Mouse (Mus musculus) macrophage (primary cell): ENCODE measurements around the gene Ap1s2. TPM values are rescaled to one million over a fixed set of nuclear protein-coding genes. Genes with fewer than 3 reads are reported as not detected.

Source experiments
- H3K27ac ChIP-seq: fragments of 350-480 bp; formaldehyde crosslinking; 2 replicates; pipeline ENCODE4 v1.9.0; 2021
- H3K36me3 ChIP-seq: fragments of 350-480 bp; formaldehyde crosslinking; 2 replicates; pipeline ENCODE4 v1.9.0; 2021; ENCODE audit errors: inconsistent target
- H3K4me3 ChIP-seq: fragments of 350-480 bp; formaldehyde crosslinking; 2 replicates; pipeline ENCODE4 v1.9.0; 2021; ENCODE audit errors: inconsistent target
- H3K79me2 ChIP-seq: fragments of 350-480 bp; formaldehyde crosslinking; 2 replicates; pipeline ENCODE4 v1.9.0; 2021; ENCODE audit errors: inconsistent target
- WGBS: methylation state at CpG from one replicate; pipeline ENCODE4 v1.1.7; 2026; ENCODE audit warnings: inconsistent platforms; ENCODE audit not compliant: missing documents; 5-methylcytosine and 5-hydroxymethylcytosine counted together
- polyA plus RNA-seq: library from polyadenylated mRNA; stranded (reverse); fragments of 250-400 nt; gene quantifications from 3 replicates; pipeline ENCODE4 v1.2.4, GENCODE M21; 2018; ENCODE audit warnings: inconsistent platforms
- total RNA-seq, 78 experiments: library from RNA; depleted of rRNA; stranded (reverse); fragments of 250-400 nt; gene quantifications; 1 replicate in 9 of 78; 2 replicates in 24 of 78; 3 replicates in 43 of 78; 4 replicates in 2 of 78; pipeline ENCODE4 v1.2.4; 2018; ENCODE audit warnings: inconsistent platforms in 56 of 78

Ap1s2 gene
- total RNA-seq (2018; cell fraction: chromatin; rRNA removed), result 10 to 100 TPM in 24 of 26 experiments, 1 to 10 TPM in 2; 6.1 to 95.8 (median 47.0) TPM
- 100 to 1,000 TPM in 3 of 26 experiments, 10 to 100 TPM in 23; 37.6 to 108 (median 75.5) TPM for total RNA-seq (2018; cell fraction: cytosol; rRNA removed)
- total RNA-seq (2018; cell fraction: nucleus; rRNA removed), result 100 to 1,000 TPM in 7 of 26 experiments, 10 to 100 TPM in 19; 20.0 to 191 (median 67.2) TPM
- polyA plus RNA-seq, result 95.1 to 153 TPM (median 101 TPM) in 3 replicates

DNA sequence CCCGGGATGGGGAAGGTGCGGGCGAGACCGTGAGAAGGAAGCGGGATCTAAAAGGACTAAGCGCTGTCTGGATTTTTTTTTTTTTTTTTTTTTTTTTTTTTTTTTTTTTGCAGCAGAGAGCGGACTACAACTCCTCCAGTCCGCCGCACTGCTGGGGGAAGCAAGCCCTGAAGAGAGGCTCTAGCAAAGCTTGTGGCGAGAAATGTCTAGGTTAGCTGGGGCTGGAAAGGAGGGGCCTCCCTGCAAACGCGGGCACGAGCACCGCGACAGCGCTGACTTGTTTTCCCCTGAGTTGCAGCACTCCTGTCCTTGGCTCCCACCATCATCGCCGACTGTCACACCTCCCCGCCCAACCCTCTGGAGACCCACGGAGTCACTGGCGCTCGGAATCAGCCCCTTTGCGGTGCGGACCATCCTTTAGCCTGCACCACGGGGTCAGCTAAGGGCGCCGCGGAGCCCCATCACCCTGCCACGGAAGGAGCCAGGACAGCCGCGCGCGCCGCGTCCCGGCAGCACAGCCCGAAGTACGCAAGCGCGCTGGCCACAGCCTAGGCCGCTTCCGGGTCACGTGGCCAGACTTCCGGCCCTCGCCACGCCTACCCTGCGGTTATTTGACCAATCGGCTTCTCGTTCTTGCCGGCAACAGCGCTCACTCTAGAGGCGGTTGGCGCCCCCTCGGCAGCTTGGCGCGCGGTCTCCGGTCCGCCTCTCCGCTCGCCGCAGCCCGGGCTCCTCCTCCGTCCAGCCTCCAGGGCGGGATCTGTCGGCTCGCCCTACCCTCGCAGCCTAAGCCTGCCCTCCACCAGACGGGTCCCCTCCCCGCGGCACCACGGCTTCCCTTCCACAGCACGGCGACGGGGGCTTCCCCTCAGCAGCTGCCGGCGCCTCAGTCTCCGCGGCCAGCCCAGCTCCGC is at the start of gene Ap1s2:
Gene Ap1s2 (plus strand): TSS at position 681 of the 914 bp plus-strand sequence.
- Histone ChIP-seq H3K27ac (peak within 1 kb of the TSS; percentile 79), H3K36me3 (no peaks in the 10 kb centered on the region), H3K79me2 (peaks cover 33% of the 10 kb centered on the region), H3K4me3 (peak within 1 kb of the TSS; percentile 64)
- WGBS, result 18% methylated on average over 30 of the region's 80 CpGs

DNA sequence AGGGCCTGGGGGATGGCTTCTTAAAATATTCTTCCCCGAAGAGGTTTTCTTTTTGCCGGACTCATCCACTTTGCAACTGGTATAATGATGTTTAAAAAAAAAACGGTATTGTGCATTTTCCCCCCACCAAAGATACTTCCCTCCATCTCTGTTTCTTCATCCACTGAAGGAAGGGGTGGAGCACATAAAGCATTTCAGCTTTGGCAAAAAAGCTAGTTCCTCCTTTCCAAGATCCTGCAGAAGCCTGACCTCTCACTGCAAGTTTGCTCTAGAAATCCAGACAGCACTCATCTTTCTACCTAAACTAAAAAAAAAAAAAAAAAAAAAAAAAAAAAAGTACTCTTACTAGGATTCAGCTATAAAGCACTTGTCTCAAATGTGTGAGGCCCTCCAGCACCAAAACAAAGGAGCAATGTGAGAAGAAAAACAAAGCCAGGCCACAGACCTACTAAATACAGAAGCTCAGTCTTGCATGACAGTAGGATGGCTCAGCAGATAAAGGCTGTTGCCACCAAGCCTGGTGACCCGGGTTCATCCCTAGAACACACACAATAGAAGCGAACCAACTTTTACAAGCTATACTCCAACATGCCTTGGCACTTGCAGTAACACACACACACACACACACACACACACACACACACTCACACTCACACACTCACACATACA is 41.0 kb upstream of the Ap1s2 start:
- Histone ChIP-seq H3K36me3 (no peaks in the 10 kb centered on the region), H3K4me3 (no peak overlapping the region), H3K27ac (peak overlapping the region; percentile 58), H3K79me2 (no peaks in the 10 kb centered on the region)
- 25% methylated on average over 4 of the region's 5 CpGs for WGBS

DNA sequence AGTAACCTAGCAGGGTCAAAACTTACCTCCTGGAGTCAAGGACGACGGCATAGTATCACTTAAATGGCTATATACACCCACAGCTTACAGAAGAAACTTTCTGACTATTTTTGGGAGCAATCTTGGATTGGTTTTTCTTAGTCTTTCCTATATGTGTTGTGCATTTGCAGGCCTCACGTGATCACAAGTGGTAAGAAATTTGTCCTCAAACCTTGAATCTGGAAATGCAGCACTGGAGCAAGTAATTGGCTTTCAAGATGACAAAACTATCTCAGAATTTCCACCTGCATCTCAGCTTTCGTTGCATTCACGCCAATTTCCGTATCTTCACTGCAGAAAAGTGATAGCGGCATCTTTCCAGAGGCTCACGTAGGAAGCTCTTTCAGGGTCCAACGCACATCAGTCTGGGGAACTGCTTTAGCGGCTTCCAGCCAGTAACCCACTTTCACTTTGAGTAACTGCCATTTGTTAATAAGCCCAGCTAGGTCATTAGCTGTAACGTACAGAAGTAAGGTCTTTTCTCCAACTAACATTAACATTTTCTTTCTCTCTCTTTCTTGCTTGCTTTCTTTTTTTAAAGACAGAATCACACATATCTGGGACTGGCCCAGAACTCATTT is 40.0 kb upstream of the Ap1s2 start:
- WGBS, result 66% methylated on average over 10 of the region's 11 CpGs
- Histone ChIP-seq H3K4me3 (no peak overlapping the region), H3K79me2 (no peaks in the 10 kb centered on the region), H3K36me3 (no peaks in the 10 kb centered on the region), H3K27ac (peak overlapping the region; percentile 51)

DNA sequence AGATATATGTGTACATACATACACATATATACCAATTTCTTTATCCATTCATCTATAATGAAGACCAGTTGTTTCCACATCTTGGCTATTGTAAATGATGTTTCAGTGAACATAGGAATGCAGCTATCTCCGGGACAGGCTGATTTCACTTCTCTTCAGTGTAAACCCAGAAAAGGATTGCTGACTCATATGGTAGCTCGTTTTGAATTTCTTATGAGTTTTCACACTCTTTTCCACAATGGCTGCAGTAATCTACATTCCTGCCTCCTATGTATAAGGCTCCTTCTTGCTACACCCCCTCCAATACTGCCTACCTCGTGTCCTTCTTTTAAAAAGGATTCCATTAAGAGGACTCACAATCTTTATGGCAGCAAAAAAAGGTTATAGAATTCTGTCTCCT is 32.9 kb upstream of the Ap1s2 start:
- WGBS, result 34% methylated on average over 3 of the region's 3 CpGs
- H3K27ac ChIP-seq, result no peak overlapping the region

DNA sequence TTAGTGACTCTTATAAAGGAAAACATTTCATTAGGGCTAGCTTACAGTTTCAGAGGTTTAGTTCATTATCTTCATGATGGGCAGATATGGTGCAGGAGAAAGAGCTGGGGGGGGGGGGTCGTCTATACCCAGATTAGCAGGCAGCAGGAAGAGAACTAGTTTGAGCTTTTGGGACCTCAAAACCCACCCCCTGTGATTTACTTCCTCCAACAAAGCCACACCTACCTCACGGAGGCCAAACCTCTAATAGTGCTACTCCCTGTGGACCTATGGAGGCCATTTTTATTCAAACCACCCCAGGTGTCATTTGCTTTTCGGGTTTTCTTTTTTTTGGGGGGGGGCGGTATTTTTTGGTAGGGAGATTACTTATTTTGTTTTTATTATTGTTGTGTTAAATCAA is 32.2 kb upstream of the Ap1s2 start:
- WGBS, result 72% methylated on average over 3 of the region's 4 CpGs
- Histone ChIP-seq H3K79me2 (no peaks in the 10 kb centered on the region), H3K36me3 (no peaks in the 10 kb centered on the region), H3K4me3 (no peak overlapping the region), H3K27ac (no peak overlapping the region)

More for the DNA sequence above, 32.9 kb upstream of the Ap1s2 start:
- no peak overlapping the region for H3K4me3 ChIP-seq
- no peaks in the 10 kb centered on the region for H3K36me3 ChIP-seq
- H3K79me2 ChIP-seq, result no peaks in the 10 kb centered on the region

DNA sequence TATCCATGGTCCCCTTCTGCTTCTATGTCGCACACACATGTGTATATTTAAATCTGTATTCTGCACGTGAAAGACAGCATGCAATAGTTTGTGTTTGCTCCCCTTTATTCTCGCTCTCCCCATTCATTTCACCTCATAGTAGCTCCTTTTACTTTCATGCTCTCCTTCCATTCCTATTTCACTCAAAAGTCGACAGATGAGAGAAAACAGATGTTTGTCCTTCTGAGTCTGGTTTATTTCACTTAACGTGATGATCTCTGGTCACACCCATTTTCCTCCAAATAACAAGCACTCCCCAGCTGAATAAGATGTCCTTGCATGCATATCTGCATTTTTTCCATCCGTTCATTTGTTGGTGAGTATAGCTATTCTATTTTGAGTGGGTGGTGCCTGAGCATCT is 29.8 kb upstream of the Ap1s2 start:
- no peak overlapping the region for H3K27ac ChIP-seq
- H3K79me2 ChIP-seq, result no peaks in the 10 kb centered on the region
- no peaks in the 10 kb centered on the region for H3K36me3 ChIP-seq
- WGBS, result 48% methylated on average over 5 of the region's 6 CpGs
- no peak overlapping the region for H3K4me3 ChIP-seq

DNA sequence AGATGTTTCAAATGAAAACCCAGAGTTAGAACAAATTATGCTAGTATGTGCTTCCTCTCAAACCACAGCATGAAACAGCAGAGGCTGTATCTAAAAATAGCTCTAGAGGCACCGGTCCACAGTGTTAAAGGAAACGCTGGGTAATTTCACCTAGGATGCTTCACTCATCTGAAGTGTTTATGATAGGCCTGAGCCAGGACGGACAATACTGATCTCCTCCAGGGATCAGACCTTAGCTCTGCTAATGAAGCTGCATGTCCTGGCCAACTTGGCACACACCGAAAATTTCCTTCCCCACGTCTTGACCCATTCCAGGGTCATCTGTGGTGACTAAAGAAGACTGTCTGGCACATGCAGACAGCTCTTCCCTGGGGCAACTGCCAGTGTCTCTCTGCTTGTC is 29.4 kb upstream of the Ap1s2 start:
- no peaks in the 10 kb centered on the region for H3K36me3 ChIP-seq
- H3K27ac ChIP-seq, result 0 out of 2 replicates have a peak overlapping the region, but pooled peaks have one; percentile 17
- H3K4me3 ChIP-seq, result no peak overlapping the region
- 35% methylated on average over 5 of the region's 5 CpGs for WGBS
- no peaks in the 10 kb centered on the region for H3K79me2 ChIP-seq

DNA sequence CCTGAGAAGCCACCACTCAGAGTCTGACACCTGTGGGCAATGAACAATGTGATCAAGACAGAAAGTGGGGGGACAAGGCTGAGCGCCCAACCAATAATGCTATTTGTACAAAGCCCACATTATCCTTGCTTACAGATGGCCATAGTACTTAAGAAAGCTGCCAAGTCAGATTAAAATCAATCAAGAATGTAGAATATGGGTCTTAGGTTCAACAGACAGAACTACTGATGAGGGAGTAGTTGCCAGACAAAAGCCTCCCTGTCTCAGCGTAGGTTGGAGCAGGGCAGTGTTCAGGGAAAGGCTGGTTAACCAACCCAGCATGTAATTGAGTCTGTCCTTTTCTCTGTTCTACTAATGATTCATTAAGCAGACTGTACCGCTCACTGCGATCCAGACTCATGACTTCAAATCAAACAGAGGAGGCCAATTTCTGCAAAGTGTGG is 23.3 kb upstream of the Ap1s2 start:
- Histone ChIP-seq H3K27ac (no peak overlapping the region), H3K79me2 (no peaks in the 10 kb centered on the region), H3K36me3 (no peaks in the 10 kb centered on the region), H3K4me3 (no peak overlapping the region)
- WGBS, result 96% methylated on average over 4 of the region's 4 CpGs

DNA sequence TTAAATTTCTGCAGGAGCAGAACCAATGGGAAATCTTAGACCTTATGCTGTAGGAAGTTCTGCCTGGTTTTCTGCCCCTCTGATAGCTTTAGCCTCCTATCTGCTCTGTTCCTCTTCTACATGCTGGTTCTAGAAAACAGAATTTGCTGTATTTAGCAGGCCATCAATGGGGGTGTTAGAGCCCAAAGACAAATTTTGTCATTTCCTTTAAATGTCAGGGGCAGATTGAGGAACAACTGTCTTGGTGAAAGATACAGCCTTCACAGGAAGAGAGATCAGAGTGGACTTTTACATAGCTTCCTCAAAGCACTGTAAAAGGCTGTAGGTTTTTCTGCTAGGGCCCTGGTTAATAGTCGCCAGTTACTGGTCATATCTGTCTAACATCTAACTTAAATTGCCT is 11.5 kb upstream of the Ap1s2 start:
- no peaks in the 10 kb centered on the region for H3K79me2 ChIP-seq
- H3K4me3 ChIP-seq, result no peak overlapping the region
- H3K27ac ChIP-seq, result peak overlapping the region; percentile 48
- 55% methylated on average over 1 of the region's 1 CpGs for WGBS
- H3K36me3 ChIP-seq, result no peaks in the 10 kb centered on the region

DNA sequence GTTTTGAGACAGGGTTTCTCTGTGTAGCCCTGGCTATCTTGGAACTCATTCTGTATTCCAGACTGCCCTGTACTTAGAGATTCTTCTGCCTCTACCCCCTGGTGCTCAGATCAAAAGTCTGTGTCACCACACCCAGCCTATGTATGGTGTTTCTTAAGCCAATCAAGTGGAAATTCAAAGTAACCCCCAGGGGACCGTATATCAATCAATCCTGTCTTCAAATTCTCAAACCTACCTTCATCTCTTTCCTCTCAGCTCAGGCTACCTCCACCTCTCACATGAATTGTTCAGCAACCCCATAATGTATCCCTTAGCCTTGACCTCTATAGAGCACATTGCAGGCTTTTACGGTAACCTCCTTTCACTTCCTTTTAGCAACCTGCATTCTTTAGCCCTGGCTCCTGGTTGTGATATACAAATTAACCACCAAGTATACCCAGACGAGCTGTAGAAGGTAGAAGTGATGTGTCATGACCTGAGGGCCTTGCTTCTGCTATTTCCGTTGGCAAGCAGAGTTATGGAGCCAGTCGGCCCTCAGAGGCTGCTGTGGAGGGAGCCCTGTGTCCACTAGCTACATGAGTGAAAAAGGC is 9.3 kb upstream of the Ap1s2 start:
- WGBS, result 43% methylated on average over 5 of the region's 5 CpGs
- Histone ChIP-seq H3K36me3 (no peaks in the 10 kb centered on the region), H3K79me2 (no peaks in the 10 kb centered on the region), H3K4me3 (no peak overlapping the region), H3K27ac (no peak overlapping the region)

DNA sequence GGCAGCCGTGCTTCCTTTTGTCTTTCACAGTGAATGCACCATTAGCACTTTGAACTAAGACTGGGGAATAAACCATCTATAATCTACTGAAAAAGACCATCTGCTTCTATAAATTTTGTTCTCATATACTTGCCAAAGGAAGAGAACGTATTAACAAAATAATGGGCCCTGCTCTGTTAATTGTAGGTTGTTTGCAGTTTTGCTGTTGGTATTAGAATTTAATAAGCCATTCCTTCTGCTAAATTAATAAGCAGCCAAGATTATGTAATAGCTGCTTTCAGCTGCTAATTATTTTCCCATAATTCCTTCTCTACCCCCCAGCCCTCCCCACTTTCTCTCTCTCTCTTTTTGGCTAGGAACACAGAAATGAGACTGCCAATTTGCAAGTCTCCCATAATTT is 2.0 kb upstream of the Ap1s2 start:
- H3K36me3 ChIP-seq, result no peaks in the 10 kb centered on the region
- H3K4me3 ChIP-seq, result no peak overlapping the region
- no peak overlapping the region for H3K27ac ChIP-seq
- peaks cover 25% of the 10 kb centered on the region for H3K79me2 ChIP-seq
- WGBS, result 100% methylated on average over 1 of the region's 2 CpGs

DNA sequence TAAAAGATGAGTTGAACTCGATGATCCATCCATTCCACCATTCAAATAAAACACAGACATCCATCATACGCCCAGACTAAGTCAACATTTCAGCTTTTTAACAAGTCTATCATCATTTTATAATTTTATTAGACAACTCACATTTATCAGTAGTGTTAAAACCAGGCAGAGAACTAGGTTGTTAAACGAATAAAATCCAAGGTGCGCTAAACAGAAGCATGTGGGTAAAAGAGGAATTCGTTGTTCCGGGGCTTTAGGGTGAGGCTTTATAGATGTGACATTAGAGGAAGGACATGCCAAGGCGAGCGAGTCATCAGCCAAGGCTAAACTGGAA is 847 bp upstream of the Ap1s2 start:
- H3K79me2 ChIP-seq, result peaks cover 33% of the 10 kb centered on the region
- H3K27ac ChIP-seq, result peak overlapping the region; percentile 79
- H3K36me3 ChIP-seq, result no peaks in the 10 kb centered on the region
- WGBS, result 27% methylated on average over 8 of the region's 8 CpGs
- H3K4me3 ChIP-seq, result peak overlapping the region; percentile 48

DNA sequence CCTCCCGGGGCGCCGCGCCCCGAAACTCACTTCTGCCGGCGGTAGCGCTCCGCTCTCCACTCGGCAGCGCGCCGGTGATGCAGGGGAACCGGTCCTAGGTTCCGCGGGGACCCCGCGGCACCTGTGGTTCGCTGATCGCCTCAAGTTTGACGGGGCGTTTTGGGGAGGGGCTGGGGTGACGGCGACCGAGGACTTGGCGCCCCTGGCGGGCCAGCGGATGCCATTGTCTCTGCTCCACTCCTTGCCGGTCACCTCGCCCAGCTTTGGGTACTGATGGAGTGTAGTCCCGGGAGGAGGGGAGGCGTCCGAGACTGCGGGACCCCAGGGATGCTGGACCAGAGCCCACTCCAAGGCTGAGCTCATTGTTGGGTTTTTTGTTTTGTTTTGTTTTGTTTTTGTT is 564 bp downstream of the Ap1s2 start:
- H3K79me2 ChIP-seq, result peaks cover 33% of the 10 kb centered on the region
- H3K36me3 ChIP-seq, result no peaks in the 10 kb centered on the region
- WGBS, result 26% methylated on average over 21 of the region's 34 CpGs
- peak overlapping the region; percentile 64 for H3K4me3 ChIP-seq
- peak overlapping the region; percentile 24; the same call in 1 of the 2 replicates for H3K27ac ChIP-seq

DNA sequence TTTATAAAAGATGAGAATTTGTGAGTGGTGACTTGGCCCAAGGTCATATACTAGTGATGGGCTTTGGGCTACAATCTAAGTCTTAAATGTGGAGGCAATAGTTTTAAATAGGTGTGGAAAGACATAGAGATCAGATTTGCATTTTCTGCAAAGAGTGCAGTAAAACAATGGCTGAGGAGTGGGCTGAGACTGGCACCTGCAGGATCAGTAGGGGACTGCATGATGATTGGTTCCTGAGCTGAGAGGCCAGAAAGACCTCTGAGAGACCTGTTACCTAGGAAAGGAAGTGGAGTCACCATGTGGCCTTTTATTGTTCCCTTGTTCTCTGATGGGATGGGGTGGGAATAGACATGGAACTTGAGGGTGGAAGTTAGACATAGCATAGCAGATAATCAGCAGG is 4.0 kb downstream of the Ap1s2 start:
- no peak overlapping the region for H3K27ac ChIP-seq
- H3K36me3 ChIP-seq, result no peaks in the 10 kb centered on the region
- peaks cover 38% of the 10 kb centered on the region for H3K79me2 ChIP-seq
- H3K4me3 ChIP-seq, result no peak overlapping the region
